Mouse (Mus musculus): ENCODE measurements around the gene Prr36. TPM values are rescaled to one million over a fixed set of nuclear protein-coding genes. Genes with fewer than 3 reads are reported as not detected.

The Prr36 gene
- 0.08 TPM for polyA plus RNA-seq (2014; fragmentation: Illumina TruSeq; extraction: RNeasy Lipid Tissue Mini Kit (QIAGEN cat#74804); ENCODE audit: low read depth, low replicate concordance)

DNA sequence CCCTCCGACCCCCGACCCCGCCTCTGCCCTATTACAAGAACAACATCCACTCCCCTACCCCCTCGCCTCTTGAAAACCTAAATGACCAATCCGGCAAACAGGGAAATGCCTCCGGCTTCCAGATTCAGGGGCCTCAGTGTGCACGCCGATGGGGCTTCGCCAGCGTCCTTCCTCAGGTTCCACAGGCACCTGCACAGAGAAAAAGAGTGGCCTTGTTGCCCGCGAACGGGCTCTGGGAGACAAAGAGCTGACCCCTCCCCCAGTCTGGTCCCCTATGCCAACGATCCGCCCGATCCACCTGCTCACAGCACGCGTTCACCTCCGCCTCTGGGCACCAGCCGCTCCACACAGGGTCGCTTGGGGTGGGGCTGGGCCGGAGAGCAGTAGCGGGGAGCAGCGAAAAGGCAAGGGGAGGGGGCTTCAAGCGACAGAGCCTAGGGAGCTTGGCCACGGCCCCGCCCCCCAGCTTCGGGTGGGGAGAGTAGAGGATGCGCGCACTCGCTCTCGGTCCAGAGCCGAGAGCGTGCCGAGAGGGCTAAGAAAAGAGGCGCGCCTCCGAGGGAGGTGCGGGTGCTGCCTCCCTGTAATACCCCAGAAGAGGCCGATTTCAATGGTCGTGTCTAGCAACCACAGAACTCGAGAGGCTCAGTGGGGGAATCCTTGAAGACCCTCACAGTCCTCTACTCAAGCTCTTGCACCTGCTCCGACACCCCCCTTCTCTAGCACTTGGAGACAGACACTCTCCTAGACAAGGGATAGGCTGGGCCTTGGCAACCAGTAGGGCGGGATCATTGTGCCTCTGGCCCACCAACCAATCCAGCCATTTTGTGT, at the start of gene Prr36:
Gene Prr36 (minus strand): TSS at position 669 of the 831 bp plus-strand sequence.

DNA sequence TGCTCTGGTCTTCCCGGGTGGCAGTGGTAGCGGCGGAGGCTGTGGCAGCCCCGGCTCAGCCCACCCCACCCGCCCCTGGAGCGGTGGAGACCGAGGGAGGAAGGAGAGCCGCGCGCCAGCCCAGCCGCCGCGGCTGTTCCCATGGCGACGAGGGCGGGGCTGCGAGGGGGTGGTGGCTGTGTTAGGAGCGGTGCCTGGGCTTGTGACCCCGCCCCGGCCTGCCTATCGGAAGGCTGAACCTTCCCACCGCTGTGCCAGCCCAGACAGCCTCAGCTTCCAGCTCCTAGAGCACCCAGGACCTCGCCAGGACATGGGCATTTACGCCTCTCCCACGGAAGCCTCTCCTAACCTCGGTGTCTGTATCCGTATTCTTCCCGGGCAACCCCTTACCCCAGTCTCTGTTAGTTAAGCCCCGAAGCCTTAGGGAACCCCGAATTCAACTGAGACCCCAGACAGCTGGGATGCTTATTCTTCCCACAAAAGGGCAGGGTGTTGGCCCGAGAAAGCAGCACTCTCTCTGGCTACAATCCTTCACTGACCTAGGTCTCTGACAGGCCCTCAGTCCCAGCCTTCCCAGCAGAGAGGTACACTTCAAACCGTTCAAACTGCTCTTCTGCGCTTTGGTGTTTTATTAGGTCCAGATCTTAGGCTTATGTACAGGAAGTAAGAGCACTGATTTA, 42.0 kb upstream of the Prr36 start, which contains the start of gene Ctxn1:
Gene Ctxn1 (minus strand): TSS at position 150 of the 680 bp plus-strand sequence.

GRCm38 (mm10) chr8:4252934-4253841, 35.9 kb upstream of the Prr36 start, which contains the start of gene Snapc2:
Gene Snapc2, plus strand, starts transcription at chr8:4253080.

DNA sequence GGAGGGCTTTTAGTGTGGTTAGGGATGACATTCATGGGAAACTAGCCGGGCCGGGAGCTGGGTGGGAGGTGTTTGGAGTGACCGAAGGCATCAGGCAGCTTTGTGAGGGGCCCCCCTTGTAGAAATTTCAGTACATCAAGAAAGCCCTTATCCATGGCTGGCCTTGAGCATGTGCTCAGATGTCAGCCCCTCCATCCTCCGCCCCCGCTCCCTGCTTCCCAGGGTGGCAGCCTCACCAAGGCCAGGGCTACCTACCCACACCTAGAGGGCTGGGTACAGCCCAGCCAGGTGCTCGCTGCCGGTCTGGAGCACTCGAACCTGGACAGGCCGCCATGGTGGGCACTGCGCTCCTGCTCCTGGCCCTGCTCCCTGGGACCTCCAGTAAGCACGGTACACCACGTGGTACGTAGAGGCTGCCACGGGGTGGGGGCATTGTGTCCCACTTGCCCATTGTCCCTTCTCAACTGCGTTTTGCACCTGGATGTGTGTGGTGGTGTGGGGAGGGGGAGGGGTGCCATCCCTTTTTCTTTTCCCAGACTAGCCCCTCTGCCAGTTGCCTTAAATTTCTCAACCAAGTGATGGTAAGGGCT, 30.8 kb upstream of the Prr36 start, which contains the start of gene Tgfbr3l:
Gene Tgfbr3l (plus strand): TSS at position 264 of the 590 bp plus-strand sequence.

DNA sequence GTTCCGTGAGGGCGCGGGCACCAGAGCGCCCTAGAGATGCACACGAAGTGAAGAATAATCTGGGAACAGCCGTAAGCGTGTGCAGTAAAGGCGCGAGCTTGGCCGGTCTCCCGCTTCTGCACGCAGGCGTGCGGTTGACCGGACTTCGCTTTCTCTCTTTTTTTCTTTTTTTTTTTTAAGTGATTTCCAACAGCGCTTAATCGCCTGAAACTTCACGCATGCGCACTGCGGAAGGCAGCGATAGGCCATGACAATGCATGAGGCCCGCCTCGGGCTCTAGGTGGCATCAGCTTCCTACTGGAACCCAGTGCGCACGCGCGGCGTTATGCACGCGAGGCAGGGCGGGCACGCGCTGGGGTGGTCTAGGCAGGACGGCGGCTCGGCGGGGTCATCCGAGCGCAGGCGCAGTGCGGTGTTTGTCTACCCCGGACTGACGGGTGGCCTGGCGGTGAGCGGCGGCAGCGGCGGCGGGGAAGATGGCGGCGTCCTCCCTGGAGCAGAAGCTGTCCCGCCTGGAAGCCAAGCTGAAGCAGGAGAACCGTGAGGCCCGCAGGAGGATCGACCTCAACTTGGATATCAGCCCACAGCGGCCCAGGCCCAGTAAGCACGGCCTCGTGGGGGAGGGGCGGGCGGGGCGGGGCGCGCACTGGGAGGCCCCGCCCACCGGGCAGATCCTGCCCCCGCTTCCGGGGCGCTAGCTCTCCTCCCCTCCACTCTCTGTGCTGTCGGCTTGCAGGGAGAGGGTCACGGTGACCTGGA, 21.4 kb upstream of the Prr36 start, which contains the start of the genes Map2k7 and Gm49320:
Gene Map2k7 (plus strand): TSS at position 307 of the 759 bp plus-strand sequence.
Gene Gm49320 (plus strand): TSS at position 432 of the 759 bp plus-strand sequence.

GRCm38 (mm10) chr8:4226739-4227347, 9.6 kb upstream of the Prr36 start, which contains the start of gene Lrrc8e:
Gene Lrrc8e, plus strand, starts transcription at chr8:4226827.

GRCm38 (mm10) chr8:4165852-4166751, 51.2 kb downstream of the Prr36 start, which contains the start of gene Evi5l:
Gene Evi5l, plus strand, starts transcription at chr8:4166567.

Other genes with a start within 250 kb of the Prr36 start
- gene Cd209f, start 111.6 kb downstream of the Prr36 start, polyA plus RNA-seq (2014; fragmentation: Illumina TruSeq; extraction: RNeasy Lipid Tissue Mini Kit (QIAGEN cat#74804); ENCODE audit: low read depth, low replicate concordance) = not detected
- not detected for gene Cd209g, start 83.4 kb downstream of the Prr36 start, polyA plus RNA-seq (2014; fragmentation: Illumina TruSeq; extraction: RNeasy Lipid Tissue Mini Kit (QIAGEN cat#74804); ENCODE audit: low read depth, low replicate concordance)
- gene Evi5l, start 50.9 kb downstream of the Prr36 start, polyA plus RNA-seq (2014; fragmentation: Illumina TruSeq; extraction: RNeasy Lipid Tissue Mini Kit (QIAGEN cat#74804); ENCODE audit: low read depth, low replicate concordance) = 1.2 TPM
- gene Lrrc8e, start 9.4 kb upstream of the Prr36 start, polyA plus RNA-seq (2014; fragmentation: Illumina TruSeq; extraction: RNeasy Lipid Tissue Mini Kit (QIAGEN cat#74804); ENCODE audit: low read depth, low replicate concordance) = 0.65 TPM
- 4.4 TPM for gene Map2k7, start 21.3 kb upstream of the Prr36 start, polyA plus RNA-seq (2014; fragmentation: Illumina TruSeq; extraction: RNeasy Lipid Tissue Mini Kit (QIAGEN cat#74804); ENCODE audit: low read depth, low replicate concordance)
- gene Gm49320, start 21.4 kb upstream of the Prr36 start, polyA plus RNA-seq (2014; fragmentation: Illumina TruSeq; extraction: RNeasy Lipid Tissue Mini Kit (QIAGEN cat#74804); ENCODE audit: low read depth, low replicate concordance) = not detected
- gene Tgfbr3l, start 30.8 kb upstream of the Prr36 start, polyA plus RNA-seq (2014; fragmentation: Illumina TruSeq; extraction: RNeasy Lipid Tissue Mini Kit (QIAGEN cat#74804); ENCODE audit: low read depth, low replicate concordance) = 4.0 TPM
- gene Snapc2, start 35.6 kb upstream of the Prr36 start, polyA plus RNA-seq (2014; fragmentation: Illumina TruSeq; extraction: RNeasy Lipid Tissue Mini Kit (QIAGEN cat#74804); ENCODE audit: low read depth, low replicate concordance) = 1.8 TPM
- gene Ctxn1, start 41.8 kb upstream of the Prr36 start, polyA plus RNA-seq (2014; fragmentation: Illumina TruSeq; extraction: RNeasy Lipid Tissue Mini Kit (QIAGEN cat#74804); ENCODE audit: low read depth, low replicate concordance) = not detected
- gene Timm44, start 58.5 kb upstream of the Prr36 start, polyA plus RNA-seq (2014; fragmentation: Illumina TruSeq; extraction: RNeasy Lipid Tissue Mini Kit (QIAGEN cat#74804); ENCODE audit: low read depth, low replicate concordance) = 126 TPM
- gene Ccl25, start 107.8 kb upstream of the Prr36 start, polyA plus RNA-seq (2014; fragmentation: Illumina TruSeq; extraction: RNeasy Lipid Tissue Mini Kit (QIAGEN cat#74804); ENCODE audit: low read depth, low replicate concordance) = 16.7 TPM
- gene Elavl1, start 108.0 kb upstream of the Prr36 start, polyA plus RNA-seq (2014; fragmentation: Illumina TruSeq; extraction: RNeasy Lipid Tissue Mini Kit (QIAGEN cat#74804); ENCODE audit: low read depth, low replicate concordance) = 40.3 TPM